Mouse (Mus musculus) ES-Bruce4 (cell line): ENCODE data around the gene Scamp5. TPM values are rescaled to one million over a fixed set of nuclear protein-coding genes. Genes with fewer than 3 reads are reported as not detected.
A peak's percentile ranks its signal among the peaks of the same experiment; 100 is the strongest.

Experiments
- H3K27ac ChIP-seq: 2 replicates; pipeline ENCODE4 v1.5.1; 2012; ENCODE audit warnings: low read length, inconsistent platforms; ENCODE audit not compliant: insufficient read depth
- H3K27me3 ChIP-seq: 2 replicates; pipeline ENCODE4 v1.6.1; 2012; ENCODE audit warnings: mild to moderate bottlenecking, low read length, inconsistent platforms; ENCODE audit not compliant: control insufficient read depth, poor library complexity, insufficient read depth, severe bottlenecking
- H3K36me3 ChIP-seq: 2 replicates; pipeline ENCODE4 v1.6.1; 2012; ENCODE audit warnings: inconsistent platforms, mild to moderate bottlenecking, low read length, moderate library complexity; ENCODE audit not compliant: control insufficient read depth, poor library complexity, insufficient read depth, severe bottlenecking
- H3K4me1 ChIP-seq: one replicate; pipeline ENCODE4 v1.8.1; 2011; ENCODE audit warnings: low read length; ENCODE audit not compliant: control insufficient read depth, insufficient read depth
- H3K4me3 ChIP-seq: 2 replicates; pipeline ENCODE4 v1.5.1; 2011; ENCODE audit warnings: low read depth, mild to moderate bottlenecking, low read length
- H3K9ac ChIP-seq: 2 replicates; pipeline ENCODE4 v1.6.1; 2012; ENCODE audit warnings: low read depth, mild to moderate bottlenecking, inconsistent platforms; ENCODE audit not compliant: poor library complexity, severe bottlenecking
- H3K9me3 ChIP-seq: replicated peaks from 2 replicates; pipeline ENCODE4 v1.6.1; 2012; ENCODE audit warnings: mild to moderate bottlenecking, low read length, inconsistent platforms; ENCODE audit not compliant: control insufficient read depth, poor library complexity, insufficient read depth, severe bottlenecking
- CTCF ChIP-seq: IDR thresholded peaks from one replicate; pipeline ENCODE4 v1.8.1; 2011; ENCODE audit warnings: low read depth, low read length
- EP300 ChIP-seq: IDR thresholded peaks from 2 replicates; pipeline ENCODE4 v1.6.1; 2011; ENCODE audit warnings: low read depth, low read length; ENCODE audit not compliant: insufficient read depth
- POLR2A ChIP-seq: IDR thresholded peaks from one replicate; pipeline ENCODE4 v1.8.1; 2011; ENCODE audit warnings: low read length; ENCODE audit not compliant: insufficient read depth
- polyA plus RNA-seq: library from polyadenylated mRNA; stranded (reverse); fragments of >200 nt; gene quantifications from 2 replicates; pipeline ENCODE4 v1.2.4, GENCODE M21; 2011; ENCODE audit warnings: low read depth; ENCODE audit not compliant: missing spikeins, insufficient read depth, insufficient read length

Scamp5 gene
- 31.1 and 32.1 TPM in 2 replicates for polyA plus RNA-seq

GRCm38 (mm10) chr9:57467896-57468549 is at the start of gene Scamp5:
Scamp5 (minus strand) TSS chr9:57468060.
- TF ChIP-seq EP300 (peak; percentile 38; the same call in 1 of the 2 replicates), POLR2A (no peak), CTCF (no peak)

GRCm38 (mm10) chr9:57517113-57517512 is 49.3 kb upstream of the Scamp5 start:
- no peak overlapping the region for H3K4me3 ChIP-seq
- H3K9me3 ChIP-seq: no peaks in the 10 kb centered on the region
- no peaks in the 10 kb centered on the region for H3K4me1 ChIP-seq
- no peak overlapping the region for H3K27ac ChIP-seq
- H3K9ac ChIP-seq: no peak overlapping the region
- H3K27me3 ChIP-seq: no peaks in the 10 kb centered on the region
- no peaks in the 10 kb centered on the region for H3K36me3 ChIP-seq
- TF ChIP-seq EP300 (no peak), CTCF (no peak), POLR2A (no peak)

More at GRCm38 (mm10) chr9:57467896-57468549, at the start of gene Scamp5:
- H3K4me3 ChIP-seq: peak within 1 kb of the TSS; percentile 77
- H3K36me3 ChIP-seq: no peaks in the 10 kb centered on the region
- H3K4me1 ChIP-seq: peaks cover 3% of the 10 kb centered on the region
- H3K27ac ChIP-seq: no peak within 1 kb of the TSS
- H3K27me3 ChIP-seq: no peaks in the 10 kb centered on the region
- H3K9ac ChIP-seq: peak within 1 kb of the TSS; percentile 76
- no peaks in the 10 kb centered on the region for H3K9me3 ChIP-seq

- no peaks in the 10 kb centered on the region for H3K9me3 ChIP-seq
- no peak overlapping the region for H3K4me3 ChIP-seq
- H3K4me1 ChIP-seq: peaks cover 4% of the 10 kb centered on the region
- H3K27ac ChIP-seq: peak overlapping the region; percentile 59
- no peaks in the 10 kb centered on the region for H3K27me3 ChIP-seq
- H3K36me3 ChIP-seq: no peaks in the 10 kb centered on the region
- no peak overlapping the region for H3K9ac ChIP-seq
- no peak for TF ChIP-seq EP300
- TF ChIP-seq CTCF: no peak
- no peak for TF ChIP-seq POLR2A
Observed at GRCm38 (mm10) chr9:57510577-57510976, 42.7 kb upstream of the Scamp5 start.

GRCm38 (mm10) chr9:57505700-57506099 is 37.8 kb upstream of the Scamp5 start:
- no peaks in the 10 kb centered on the region for H3K27me3 ChIP-seq
- peak overlapping the region; percentile 72 for H3K4me3 ChIP-seq
- H3K27ac ChIP-seq: no peak overlapping the region

GRCm38 (mm10) chr9:57504891-57505290 is 37.0 kb upstream of the Scamp5 start:
- Histone ChIP-seq H3K9ac (peak overlapping the region; percentile 62), H3K27ac (no peak overlapping the region), H3K4me3 (peak overlapping the region; percentile 72), H3K4me1 (peaks cover 7% of the 10 kb centered on the region), H3K9me3 (no peaks in the 10 kb centered on the region), H3K36me3 (no peaks in the 10 kb centered on the region), H3K27me3 (no peaks in the 10 kb centered on the region)
- TF ChIP-seq CTCF (no peak), POLR2A (no peak), EP300 (no peak)

More at GRCm38 (mm10) chr9:57505700-57506099, 37.8 kb upstream of the Scamp5 start:
- Histone ChIP-seq H3K36me3 (no peaks in the 10 kb centered on the region), H3K4me1 (peaks cover 10% of the 10 kb centered on the region), H3K9ac (peak overlapping the region; percentile 26; the same call in 1 of the 2 replicates), H3K9me3 (no peaks in the 10 kb centered on the region)
- TF ChIP-seq POLR2A: no peak
- TF ChIP-seq EP300: no peak
- TF ChIP-seq CTCF: no peak

GRCm38 (mm10) chr9:57504381-57504700 is 36.5 kb upstream of the Scamp5 start:
- Histone ChIP-seq H3K9ac (peak overlapping the region; percentile 62), H3K4me1 (peaks cover 7% of the 10 kb centered on the region), H3K9me3 (no peaks in the 10 kb centered on the region), H3K36me3 (no peaks in the 10 kb centered on the region), H3K4me3 (peak overlapping the region; percentile 72), H3K27me3 (no peaks in the 10 kb centered on the region), H3K27ac (no peak overlapping the region)
- TF ChIP-seq POLR2A (no peak), EP300 (no peak), CTCF (peak; percentile 7)
